Mouse (Mus musculus) left cerebral cortex, adult 11 months (tissue): ENCODE data around the gene Agpat3.
A peak's percentile ranks its signal among the peaks of the same experiment; 100 is the strongest.

Experiments
- DNase-seq: peaks from one replicate; pipeline ENCODE4 v3.0.0; 2022; ENCODE audit warnings: low spot score

Gene Agpat3

GRCm38 (mm10) chr10:78323214-78323880 lies 28.9 kb downstream of the Agpat3 start:
- no peak for DNase-seq

- no peak for DNase-seq
These were observed 29.5 kb downstream of the Agpat3 start for GRCm38 (mm10) chr10:78322806-78323205.

DNA sequence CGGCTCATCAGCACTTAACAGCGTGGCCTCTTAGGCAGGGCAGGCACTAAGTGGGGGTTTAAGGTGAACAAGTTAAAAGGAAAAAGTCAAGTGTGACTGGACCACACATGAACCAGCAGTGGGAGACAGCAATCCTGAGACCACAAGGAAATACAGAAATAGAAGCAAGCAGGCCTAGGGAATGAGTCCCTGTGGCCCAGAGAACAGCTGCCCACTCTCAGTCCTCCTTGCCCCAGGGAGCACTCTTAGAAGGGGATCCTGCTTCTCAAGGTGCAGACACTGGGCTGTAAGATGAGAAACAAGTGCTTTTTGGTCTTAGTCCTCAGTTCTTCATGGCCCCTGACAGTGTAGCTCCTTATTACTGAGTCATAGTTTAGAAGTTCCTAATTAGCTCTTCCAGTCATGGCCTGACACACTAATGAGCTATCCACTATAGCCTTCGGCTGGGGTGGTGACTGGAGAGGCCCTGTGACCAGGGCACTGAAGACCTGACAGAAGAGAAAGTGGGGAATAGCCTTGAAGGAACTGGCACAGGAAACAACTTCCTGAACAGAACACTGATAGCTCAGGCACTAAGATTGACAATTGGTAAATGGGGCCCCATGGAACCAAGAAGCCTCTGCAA lies 31.0 kb downstream of the Agpat3 start:
- no peak for DNase-seq

DNA sequence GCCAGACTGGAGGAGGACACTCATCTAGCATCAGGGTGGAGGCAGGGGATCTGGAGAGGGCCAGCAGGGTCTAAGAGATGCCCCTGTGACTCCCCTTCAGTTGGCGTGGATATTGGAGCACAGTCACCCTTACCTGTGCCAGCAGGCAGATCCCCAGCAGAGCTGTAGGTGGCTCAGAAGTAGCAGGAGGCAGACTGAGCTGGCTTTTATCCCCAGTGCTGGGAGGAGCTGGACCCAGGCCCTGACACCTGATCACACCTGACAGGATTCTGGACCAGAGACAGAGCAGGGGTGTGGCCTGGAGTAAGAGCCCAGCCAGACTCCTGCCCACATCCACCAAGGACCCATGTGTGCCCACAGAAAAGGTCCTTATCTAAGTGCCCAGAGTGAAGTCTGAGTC lies 31.8 kb downstream of the Agpat3 start:
- DNase-seq = no peak

DNA sequence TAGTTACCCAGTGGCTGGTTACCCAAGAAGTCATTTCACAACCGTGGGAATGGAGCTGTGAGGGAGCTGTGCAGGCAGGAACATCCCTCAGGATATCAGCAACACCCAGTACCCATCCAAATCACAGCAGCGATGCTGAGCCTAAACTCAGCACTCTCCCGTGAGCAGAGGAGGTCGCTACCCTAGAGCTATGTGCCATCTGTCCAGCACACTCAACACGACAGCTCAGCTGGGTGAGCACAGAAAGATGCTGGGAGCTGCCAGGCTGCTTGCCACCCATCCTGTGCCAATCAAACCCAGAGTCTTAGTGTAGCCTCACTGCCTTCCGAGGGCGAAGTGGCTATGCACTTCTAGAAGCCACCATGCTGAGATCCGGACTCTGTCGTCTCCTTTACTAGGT lies 32.3 kb downstream of the Agpat3 start:
- DNase-seq = no peak

- no peak for DNase-seq
These were observed 34.9 kb downstream of the Agpat3 start for GRCm38 (mm10) chr10:78317270-78317923.

- no peak for DNase-seq
These were observed 35.8 kb downstream of the Agpat3 start for GRCm38 (mm10) chr10:78316228-78317087.

- DNase-seq = no peak
These were observed 37.1 kb downstream of the Agpat3 start for GRCm38 (mm10) chr10:78315145-78315544.

DNA sequence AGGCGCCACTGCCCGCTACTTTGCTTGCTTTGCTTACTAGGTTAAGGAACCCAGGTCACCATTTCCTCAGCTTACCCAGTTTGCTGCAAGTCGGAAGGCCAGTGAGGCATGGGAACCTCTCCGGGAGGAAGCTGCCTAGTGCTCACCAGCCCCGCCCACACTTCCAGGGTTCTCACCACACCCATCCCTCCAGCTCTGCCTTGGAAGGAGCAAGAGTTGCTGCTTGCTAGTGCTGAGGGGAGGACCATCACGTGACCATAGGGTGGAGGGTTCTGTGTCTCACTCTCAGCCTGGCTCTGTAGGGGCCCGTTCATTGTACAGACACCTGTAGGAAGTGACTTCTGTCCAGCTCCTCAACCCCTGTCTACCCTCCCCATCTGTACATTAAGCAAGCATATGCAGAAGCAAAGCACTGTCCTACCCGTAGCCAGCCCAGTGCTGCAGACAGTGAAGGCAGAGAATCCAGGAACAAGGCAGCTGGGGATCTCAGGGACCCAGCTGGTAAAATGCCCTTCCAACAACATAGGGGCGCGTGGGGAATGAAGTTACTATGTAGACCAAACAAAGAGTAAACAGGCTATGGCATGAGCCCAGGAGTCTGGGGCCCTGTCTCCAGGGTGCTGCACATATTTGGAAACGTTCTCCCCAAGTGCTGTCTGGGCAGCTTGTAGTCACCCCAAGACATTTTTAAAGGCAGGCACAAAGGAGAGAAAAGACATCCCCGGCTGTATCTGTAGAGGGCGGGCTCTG lies 40.2 kb downstream of the Agpat3 start:
- no peak for DNase-seq

DNA sequence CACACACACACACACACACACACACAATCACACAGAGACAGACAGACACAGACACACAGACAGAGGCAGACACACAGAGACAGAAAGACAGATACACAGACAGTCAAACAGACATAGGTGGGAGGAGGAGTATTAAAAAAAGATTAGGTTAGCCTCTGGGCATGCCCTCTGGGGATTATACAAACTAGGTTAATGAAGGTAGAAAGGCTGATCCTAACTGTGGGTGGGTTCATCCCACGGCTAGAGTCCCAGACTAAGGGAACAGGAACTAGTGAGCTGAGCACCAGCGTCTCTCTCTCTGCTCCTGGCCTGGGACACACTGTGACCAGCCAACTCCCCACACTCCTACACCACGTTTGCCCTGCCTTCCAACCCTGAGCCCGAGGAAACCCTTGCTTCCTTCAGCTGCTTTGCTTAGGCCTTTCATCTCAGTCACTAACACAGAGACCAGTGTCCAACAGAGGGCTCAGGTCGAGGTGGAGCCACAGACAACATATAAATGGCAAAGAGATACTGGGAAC lies 41.5 kb downstream of the Agpat3 start:
- no peak for DNase-seq

DNA sequence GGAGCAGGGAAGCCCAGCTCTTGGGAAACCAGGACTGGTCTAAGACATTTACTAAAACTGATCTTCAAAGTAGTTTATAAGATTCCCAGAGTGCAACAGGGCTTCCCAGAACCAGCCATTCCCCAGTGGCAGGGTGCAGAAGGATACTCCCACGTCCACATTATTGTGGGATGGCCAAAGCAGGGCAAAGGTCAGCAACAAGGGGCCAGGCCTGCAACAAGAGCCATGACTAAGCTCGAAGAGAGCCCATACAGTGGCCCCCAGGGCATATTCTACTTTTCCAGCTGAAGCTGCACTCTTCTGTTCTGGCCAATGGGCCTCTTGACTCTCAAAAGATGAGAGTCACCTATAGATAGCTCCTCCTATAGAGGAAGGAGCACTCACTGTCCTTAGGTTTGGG lies 43.7 kb downstream of the Agpat3 start:
- DNase-seq = no peak

DNA sequence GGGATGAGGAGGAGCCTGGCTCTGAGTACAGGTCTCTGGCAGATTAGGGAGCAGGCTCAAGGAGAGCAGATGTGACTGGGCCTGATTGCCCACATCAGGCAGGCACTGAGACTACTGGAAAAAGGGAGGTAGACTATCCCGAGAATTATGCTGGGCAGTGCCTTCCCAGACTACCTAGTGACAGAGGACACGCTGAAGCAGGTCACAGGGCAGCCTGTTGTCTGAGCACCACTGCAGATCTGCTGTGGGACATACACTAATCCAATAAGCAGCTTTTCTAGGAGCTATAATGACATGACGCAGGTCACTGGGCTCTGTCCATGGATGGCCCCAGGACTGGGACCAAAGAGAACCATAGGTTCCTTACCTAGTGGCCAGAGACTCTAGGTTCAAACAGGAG lies 44.9 kb downstream of the Agpat3 start:
- no peak for DNase-seq

DNA sequence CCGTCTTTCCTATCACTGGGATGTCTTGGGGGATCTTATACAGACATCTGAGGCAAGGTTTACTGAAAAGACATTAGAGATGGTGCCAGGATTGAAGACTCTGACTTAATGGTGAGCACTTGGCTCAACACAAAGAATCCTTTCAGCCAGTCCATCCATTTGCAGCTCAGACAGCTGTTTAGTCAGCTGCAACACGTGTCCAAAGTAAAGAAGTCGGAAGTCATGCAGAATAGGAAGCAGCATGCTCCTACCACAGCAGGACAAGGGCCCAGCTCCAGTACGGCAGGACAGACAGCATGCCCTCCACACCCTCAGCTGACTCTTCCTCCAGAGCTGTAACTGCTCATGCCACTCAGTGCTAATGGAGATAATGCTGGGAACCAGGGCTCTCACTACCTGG lies 46.3 kb downstream of the Agpat3 start:
- no peak for DNase-seq

DNA sequence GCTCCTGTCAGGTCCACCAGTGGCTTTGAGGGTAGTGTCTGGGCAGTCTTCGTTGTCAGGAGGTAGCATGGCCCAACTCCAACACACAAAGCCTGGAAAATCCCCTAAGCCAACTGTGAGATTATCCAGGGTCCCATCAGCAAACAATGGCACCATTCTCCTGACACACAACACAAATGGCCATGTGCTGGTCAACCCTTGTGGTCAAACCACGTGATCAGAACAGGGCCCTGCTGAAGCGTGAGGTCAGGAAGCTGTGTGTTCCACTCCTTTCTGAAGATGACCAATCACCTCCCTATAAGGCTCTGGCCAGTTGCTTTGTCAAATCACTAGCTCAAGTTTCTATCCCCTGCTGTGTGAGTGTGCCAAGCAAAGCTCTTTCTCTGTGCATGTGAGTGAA lies 47.3 kb downstream of the Agpat3 start:
- no peak for DNase-seq

- DNase-seq = no peak
These were observed 48.6 kb downstream of the Agpat3 start for GRCm38 (mm10) chr10:78303675-78304074.

GRCm38 (mm10) chr10:78300061-78300460 lies 52.2 kb downstream of the Agpat3 start:
- DNase-seq = no peak

- no peak for DNase-seq
These were observed 53.3 kb downstream of the Agpat3 start for GRCm38 (mm10) chr10:78298651-78299644.

DNA sequence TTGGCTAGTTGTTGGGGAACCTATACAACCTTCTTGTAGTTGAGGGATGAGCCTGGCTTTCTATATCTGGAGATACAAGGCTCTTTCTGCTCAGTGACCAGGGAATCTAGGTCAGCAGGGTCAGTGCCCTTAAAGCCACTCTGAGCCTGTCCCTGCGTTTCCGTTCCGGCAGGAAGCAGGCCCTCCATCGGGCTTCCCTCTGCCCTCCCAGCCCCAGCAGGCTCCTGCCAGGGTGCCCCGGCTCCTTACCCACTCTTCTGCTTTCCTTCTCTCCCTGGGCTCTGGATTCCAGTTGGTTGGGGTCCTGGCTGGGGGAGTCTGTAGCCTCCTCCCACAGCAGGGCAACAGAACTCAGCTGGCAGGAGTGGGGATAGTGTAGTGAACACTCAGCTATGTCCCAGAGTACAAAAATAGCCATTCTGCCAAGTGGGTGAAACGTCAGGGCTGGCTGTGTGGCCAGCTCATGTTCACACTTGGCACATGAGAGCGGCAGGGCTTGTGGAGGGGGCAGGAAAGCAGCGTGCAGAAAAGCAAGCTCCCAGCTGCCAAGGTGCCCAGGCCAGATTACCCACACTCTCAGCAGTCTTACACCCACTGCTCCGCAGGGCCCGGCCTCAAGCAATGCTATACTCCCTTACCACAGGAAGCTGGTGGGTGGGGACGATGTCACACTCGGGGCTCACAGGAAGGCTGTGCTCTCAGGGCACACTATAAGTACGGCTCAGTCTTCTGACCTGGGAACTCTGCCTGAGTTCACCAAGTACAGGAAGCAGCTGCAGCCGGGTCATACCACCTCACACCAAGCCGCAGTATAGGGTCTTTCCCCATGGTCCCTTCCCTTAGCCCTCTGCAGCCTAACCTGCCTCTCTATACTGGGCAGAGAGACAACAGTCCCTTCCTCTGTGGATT lies 54.5 kb downstream of the Agpat3 start:
- DNase-seq = peak; percentile 66

GRCm38 (mm10) chr10:78296980-78297379 lies 55.3 kb downstream of the Agpat3 start:
- DNase-seq = no peak
